Mouse (Mus musculus): ENCODE measurements around the gene Svs4. TPM values are rescaled to one million over a fixed set of nuclear protein-coding genes. Genes with fewer than 3 reads are reported as not detected.

The Svs4 gene
- polyA plus RNA-seq (2014; fragmentation: Illumina TruSeq; extraction: RNeasy Lipid Tissue Mini Kit (QIAGEN cat#74804)): not detected

GRCm38 (mm10) chr2:164278359-164278758, at the start of gene Svs4:
Svs4 (minus strand) TSS chr2:164278459.

GRCm38 (mm10) chr2:164316451-164316850, 38.2 kb upstream of the Svs4 start, which contains the start of gene Svs6:
Svs6 (plus strand) TSS chr2:164316751.

GRCm38 (mm10) chr2:164288968-164289367, 10.7 kb upstream of the Svs4 start, which contains the start of gene Svs3a:
Svs3a (plus strand) TSS chr2:164289268.

GRCm38 (mm10) chr2:164256540-164256939, 21.7 kb downstream of the Svs4 start, which contains the start of gene Svs3b:
Svs3b (minus strand) TSS chr2:164256640.

GRCm38 (mm10) chr2:164238366-164238765, 39.9 kb downstream of the Svs4 start, which contains the start of gene Svs2:
Svs2 (minus strand) TSS chr2:164238466.

Other genes starting within 250 kb of the Svs4 start
- gene Stk4, start 208.1 kb downstream of the Svs4 start, polyA plus RNA-seq (2014; fragmentation: Illumina TruSeq; extraction: RNeasy Lipid Tissue Mini Kit (QIAGEN cat#74804)): 104 TPM
- gene Tomm34, start 207.3 kb downstream of the Svs4 start, polyA plus RNA-seq (2014; fragmentation: Illumina TruSeq; extraction: RNeasy Lipid Tissue Mini Kit (QIAGEN cat#74804)): 10.4 TPM
- gene Kcns1, start 107.3 kb downstream of the Svs4 start, polyA plus RNA-seq (2014; fragmentation: Illumina TruSeq; extraction: RNeasy Lipid Tissue Mini Kit (QIAGEN cat#74804)): not detected
- not detected for gene Wfdc5, start 95.7 kb downstream of the Svs4 start, polyA plus RNA-seq (2014; fragmentation: Illumina TruSeq; extraction: RNeasy Lipid Tissue Mini Kit (QIAGEN cat#74804))
- not detected for gene Wfdc12, start 87.9 kb downstream of the Svs4 start, polyA plus RNA-seq (2014; fragmentation: Illumina TruSeq; extraction: RNeasy Lipid Tissue Mini Kit (QIAGEN cat#74804))
- not detected for gene Wfdc15a, start 78.3 kb downstream of the Svs4 start, polyA plus RNA-seq (2014; fragmentation: Illumina TruSeq; extraction: RNeasy Lipid Tissue Mini Kit (QIAGEN cat#74804))
- gene Wfdc15b, start 56.8 kb downstream of the Svs4 start, polyA plus RNA-seq (2014; fragmentation: Illumina TruSeq; extraction: RNeasy Lipid Tissue Mini Kit (QIAGEN cat#74804)): 1.3 TPM
- not detected for gene Svs2, start 40.0 kb downstream of the Svs4 start, polyA plus RNA-seq (2014; fragmentation: Illumina TruSeq; extraction: RNeasy Lipid Tissue Mini Kit (QIAGEN cat#74804))
- not detected for gene Svs3b, start 21.8 kb downstream of the Svs4 start, polyA plus RNA-seq (2014; fragmentation: Illumina TruSeq; extraction: RNeasy Lipid Tissue Mini Kit (QIAGEN cat#74804))
- gene Svs3a, start 10.8 kb upstream of the Svs4 start, polyA plus RNA-seq (2014; fragmentation: Illumina TruSeq; extraction: RNeasy Lipid Tissue Mini Kit (QIAGEN cat#74804)): not detected
- gene Svs6, start 38.3 kb upstream of the Svs4 start, polyA plus RNA-seq (2014; fragmentation: Illumina TruSeq; extraction: RNeasy Lipid Tissue Mini Kit (QIAGEN cat#74804)): not detected
- gene Svs5, start 54.3 kb upstream of the Svs4 start, polyA plus RNA-seq (2014; fragmentation: Illumina TruSeq; extraction: RNeasy Lipid Tissue Mini Kit (QIAGEN cat#74804)): 0.91 TPM
- gene Slpi, start 110.6 kb upstream of the Svs4 start, polyA plus RNA-seq (2014; fragmentation: Illumina TruSeq; extraction: RNeasy Lipid Tissue Mini Kit (QIAGEN cat#74804)): not detected
- gene Rbpjl, start 124.7 kb upstream of the Svs4 start, polyA plus RNA-seq (2014; fragmentation: Illumina TruSeq; extraction: RNeasy Lipid Tissue Mini Kit (QIAGEN cat#74804)): not detected
- not detected for gene Matn4, start 126.7 kb upstream of the Svs4 start, polyA plus RNA-seq (2014; fragmentation: Illumina TruSeq; extraction: RNeasy Lipid Tissue Mini Kit (QIAGEN cat#74804))
- 107 TPM for gene Sdc4, start 165.4 kb upstream of the Svs4 start, polyA plus RNA-seq (2014; fragmentation: Illumina TruSeq; extraction: RNeasy Lipid Tissue Mini Kit (QIAGEN cat#74804))
- gene Sys1, start 178.5 kb upstream of the Svs4 start, polyA plus RNA-seq (2014; fragmentation: Illumina TruSeq; extraction: RNeasy Lipid Tissue Mini Kit (QIAGEN cat#74804)): 8.4 TPM
- not detected for gene Gm20458, start 182.5 kb upstream of the Svs4 start, polyA plus RNA-seq (2014; fragmentation: Illumina TruSeq; extraction: RNeasy Lipid Tissue Mini Kit (QIAGEN cat#74804))
- not detected for gene Trp53tg5, start 195.3 kb upstream of the Svs4 start, polyA plus RNA-seq (2014; fragmentation: Illumina TruSeq; extraction: RNeasy Lipid Tissue Mini Kit (QIAGEN cat#74804))
- gene Dbndd2, start 207.6 kb upstream of the Svs4 start, polyA plus RNA-seq (2014; fragmentation: Illumina TruSeq; extraction: RNeasy Lipid Tissue Mini Kit (QIAGEN cat#74804)): 4.7 TPM
- 8.6 TPM for gene Pigt, start 219.1 kb upstream of the Svs4 start, polyA plus RNA-seq (2014; fragmentation: Illumina TruSeq; extraction: RNeasy Lipid Tissue Mini Kit (QIAGEN cat#74804))

Measured in ovary, adult 10 weeks (tissue).